Mouse (Mus musculus): ENCODE results near the gene Mrpl21.

The Mrpl21 gene

GRCm38 (mm10) chr19:3282572-3283467 lies at the start of gene Mrpl21, which contains the start of gene Ighmbp2:
Gene Mrpl21, plus strand, starts transcription at chr19:3282901.
Gene Ighmbp2, minus strand, starts transcription at chr19:3283017.
- DNase-seq = peak; percentile 93

- peak; percentile 0 for DNase-seq
Measured at GRCm38 (mm10) chr19:3260016-3260415, 22.7 kb upstream of the Mrpl21 start.

- peak; percentile 0 for DNase-seq
Measured at GRCm38 (mm10) chr19:3260591-3260990, 22.1 kb upstream of the Mrpl21 start.

- DNase-seq = no peak
Measured at GRCm38 (mm10) chr19:3261336-3261735, 21.4 kb upstream of the Mrpl21 start.

- DNase-seq = peak; percentile 2
Measured at GRCm38 (mm10) chr19:3261764-3262525, 20.8 kb upstream of the Mrpl21 start.

GRCm38 (mm10) chr19:3264348-3264747 lies 18.4 kb upstream of the Mrpl21 start:
- DNase-seq = no peak

- no peak for DNase-seq
Measured at GRCm38 (mm10) chr19:3265180-3265579, 17.5 kb upstream of the Mrpl21 start.

GRCm38 (mm10) chr19:3266136-3266535 lies 16.6 kb upstream of the Mrpl21 start:
- no peak for DNase-seq

GRCm38 (mm10) chr19:3266676-3267075 lies 16.0 kb upstream of the Mrpl21 start:
- no peak for DNase-seq

- no peak for DNase-seq
Measured at GRCm38 (mm10) chr19:3267340-3267739, 15.4 kb upstream of the Mrpl21 start.

GRCm38 (mm10) chr19:3268218-3268980 lies 14.3 kb upstream of the Mrpl21 start:
- DNase-seq = no peak

- DNase-seq = no peak
Measured at GRCm38 (mm10) chr19:3269279-3269678, 13.4 kb upstream of the Mrpl21 start.

GRCm38 (mm10) chr19:3269803-3270202 lies 12.9 kb upstream of the Mrpl21 start:
- DNase-seq = no peak

GRCm38 (mm10) chr19:3271366-3271765 lies 11.3 kb upstream of the Mrpl21 start:
- no peak for DNase-seq

GRCm38 (mm10) chr19:3273331-3273730 lies 9.4 kb upstream of the Mrpl21 start:
- DNase-seq = no peak

- no peak for DNase-seq
Measured at GRCm38 (mm10) chr19:3275744-3276365, 6.8 kb upstream of the Mrpl21 start.

GRCm38 (mm10) chr19:3281886-3282285 lies 815 bp upstream of the Mrpl21 start:
- DNase-seq = no peak

GRCm38 (mm10) chr19:3289006-3289405 lies 6.3 kb downstream of the Mrpl21 start:
- DNase-seq = no peak

GRCm38 (mm10) chr19:3292028-3292427 lies 9.3 kb downstream of the Mrpl21 start:
- peak; percentile 75 for DNase-seq

GRCm38 (mm10) chr19:3292993-3293392 lies 10.3 kb downstream of the Mrpl21 start:
- DNase-seq = no peak

GRCm38 (mm10) chr19:3295245-3295644 lies 12.5 kb downstream of the Mrpl21 start:
- DNase-seq = no peak

- DNase-seq = no peak
Measured at GRCm38 (mm10) chr19:3297034-3297433, 14.3 kb downstream of the Mrpl21 start.

- peak; percentile 25 for DNase-seq
Measured at GRCm38 (mm10) chr19:3297775-3298174, 15.1 kb downstream of the Mrpl21 start.
